Mouse (Mus musculus): Measurements from ENCODE around the gene Colgalt2. TPM values are rescaled to one million over a fixed set of nuclear protein-coding genes. Genes with fewer than 3 reads are reported as not detected.

The Colgalt2 gene
- total RNA-seq, 2 experiments from 2014 or later: 5.6 to 5.7 TPM

DNA sequence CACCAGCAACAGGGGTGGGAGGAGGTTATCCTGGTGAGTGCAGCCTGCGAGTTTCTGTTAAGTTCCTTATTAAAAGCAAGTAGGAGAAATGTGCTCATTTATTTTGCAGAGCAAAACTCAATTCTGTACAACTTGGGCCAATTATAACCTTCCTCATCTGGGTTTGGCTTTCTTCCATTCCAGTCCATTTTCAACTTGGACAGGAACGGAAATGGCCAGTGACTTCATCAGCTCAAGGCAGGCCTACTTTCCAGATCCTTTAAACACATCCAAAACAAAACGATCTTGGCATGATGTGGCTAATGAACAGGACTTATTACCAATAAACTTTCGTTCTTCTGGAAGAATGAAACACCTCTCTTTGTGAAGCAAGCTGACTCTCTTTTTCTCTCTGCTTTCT, 76.5 kb downstream of the Colgalt2 start:
- DNase-seq (ENCODE audit: low spot score in 2 of 2): no peak

DNA sequence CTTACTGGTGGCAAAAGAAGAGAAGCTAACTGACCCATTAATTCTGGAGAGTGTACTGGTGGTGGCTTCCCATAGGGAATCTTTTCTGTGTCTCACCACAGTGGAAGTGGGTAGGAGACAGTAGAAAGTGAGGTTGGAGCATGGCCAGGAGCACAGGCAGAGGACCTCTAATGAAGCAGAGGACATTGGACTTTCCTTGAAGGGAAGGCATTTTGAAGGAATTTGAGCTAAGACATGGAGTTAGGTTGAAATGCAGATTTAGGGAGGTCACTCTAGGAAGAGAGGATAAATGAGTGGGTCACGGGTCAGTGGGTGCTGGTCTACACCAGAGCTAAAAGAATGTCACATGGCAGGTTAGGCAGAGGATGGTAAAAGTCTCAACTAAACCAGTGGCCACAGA, 91.2 kb downstream of the Colgalt2 start:
- DNase-seq (ENCODE audit: low spot score in 2 of 2): no peak

DNA sequence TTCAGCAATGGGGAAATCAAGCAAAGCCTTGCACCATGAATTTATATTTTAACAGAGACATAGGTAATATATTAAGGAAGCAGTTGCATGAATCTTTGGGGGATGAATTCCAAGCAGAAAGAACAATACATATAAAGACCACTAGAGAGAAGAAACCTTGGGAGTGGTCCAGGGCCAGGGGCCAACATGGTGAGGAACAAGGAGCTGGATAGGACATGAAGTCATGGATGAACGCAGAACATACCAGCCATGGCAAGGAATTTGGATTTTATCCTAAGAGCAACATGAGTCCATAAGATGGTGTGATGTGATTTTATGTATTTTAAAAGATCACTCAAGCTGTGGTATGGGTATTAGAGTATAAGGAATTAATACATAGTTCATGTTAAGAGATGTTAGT, 92.6 kb downstream of the Colgalt2 start:
- DNase-seq (ENCODE audit: low spot score in 2 of 2): no peak

DNA sequence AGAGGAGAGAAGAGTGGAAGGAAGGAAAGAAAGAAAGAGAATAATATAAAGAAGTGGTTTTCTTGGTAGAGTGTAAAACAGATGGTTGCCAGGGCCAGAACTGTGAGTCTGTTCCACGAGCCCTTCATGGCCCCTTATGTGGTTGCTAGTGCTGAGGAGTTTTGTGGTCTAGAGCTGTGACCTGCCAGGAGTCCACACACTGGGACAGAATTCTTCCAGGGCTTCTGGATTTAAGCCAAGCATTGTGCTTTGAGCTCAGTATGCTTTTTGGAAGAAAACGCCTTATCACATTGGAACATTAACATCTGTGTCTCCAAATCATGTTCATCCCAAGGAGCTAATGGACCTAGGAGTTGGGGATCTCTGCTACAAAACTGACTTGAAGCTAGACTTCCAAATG, 97.2 kb downstream of the Colgalt2 start:
- DNase-seq (ENCODE audit: low spot score in 2 of 2): no peak

DNA sequence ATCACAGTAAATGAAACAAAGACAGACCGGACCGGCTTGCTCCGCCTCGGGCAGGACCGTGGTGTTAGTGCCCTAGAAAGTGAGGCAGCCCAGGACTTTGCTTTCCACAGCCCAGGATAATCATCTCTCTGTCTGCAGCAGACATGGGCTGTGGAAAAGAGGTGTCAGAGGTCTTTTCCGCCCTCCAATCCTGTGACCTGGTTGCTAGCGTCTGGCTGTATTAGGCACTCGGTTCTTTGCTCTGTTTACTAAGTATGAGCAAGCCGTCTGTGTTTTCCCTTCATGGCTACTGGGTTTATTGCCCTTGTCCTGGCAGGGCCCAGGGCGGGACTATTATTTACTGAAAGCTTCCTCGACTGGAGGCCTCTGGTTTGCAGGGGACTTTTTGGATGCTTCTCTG, 98.0 kb downstream of the Colgalt2 start:
- DNase-seq (ENCODE audit: low spot score in 2 of 2): no peak

DNA sequence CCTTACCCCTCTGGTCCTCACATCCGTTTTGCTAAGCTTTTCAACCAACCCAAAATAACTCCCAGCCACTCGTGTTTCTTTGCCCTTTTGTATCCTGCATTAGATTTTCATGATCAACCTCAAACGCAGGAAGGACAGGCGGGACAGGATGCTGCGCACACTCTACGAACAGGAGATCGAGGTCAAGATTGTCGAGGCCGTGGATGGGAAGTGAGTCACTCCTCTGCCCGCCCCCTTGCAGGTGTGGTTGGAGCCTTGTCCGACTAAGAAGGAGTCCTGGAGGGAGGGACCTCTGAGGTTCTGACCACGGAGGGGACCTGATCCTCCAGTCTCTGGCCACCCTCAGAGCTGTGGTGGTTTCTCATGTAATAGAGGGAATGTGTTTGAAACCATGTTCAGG, 100.2 kb downstream of the Colgalt2 start:
- DNase-seq (ENCODE audit: low spot score in 2 of 2): no peak

DNA sequence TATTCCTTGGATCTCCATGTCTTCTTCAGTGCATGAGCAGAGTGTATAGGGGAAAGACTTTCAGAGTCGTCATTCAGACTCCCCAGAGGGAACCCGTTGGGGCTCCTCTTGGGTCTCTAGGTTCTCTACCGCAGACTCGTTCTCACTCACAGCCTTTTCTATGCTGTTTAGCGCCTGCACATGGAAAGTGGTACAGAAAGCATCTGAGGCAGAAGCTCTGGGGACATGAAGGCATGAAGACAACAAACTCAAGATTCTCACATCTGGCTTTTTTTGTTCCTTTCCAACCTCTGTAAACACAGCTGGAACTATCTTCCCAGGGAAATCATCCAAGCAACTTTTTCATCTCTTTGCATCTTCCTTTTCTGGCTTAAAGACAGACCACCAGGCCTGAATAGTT, 106.5 kb downstream of the Colgalt2 start:
- DNase-seq (ENCODE audit: low spot score in 2 of 2): no peak

DNA sequence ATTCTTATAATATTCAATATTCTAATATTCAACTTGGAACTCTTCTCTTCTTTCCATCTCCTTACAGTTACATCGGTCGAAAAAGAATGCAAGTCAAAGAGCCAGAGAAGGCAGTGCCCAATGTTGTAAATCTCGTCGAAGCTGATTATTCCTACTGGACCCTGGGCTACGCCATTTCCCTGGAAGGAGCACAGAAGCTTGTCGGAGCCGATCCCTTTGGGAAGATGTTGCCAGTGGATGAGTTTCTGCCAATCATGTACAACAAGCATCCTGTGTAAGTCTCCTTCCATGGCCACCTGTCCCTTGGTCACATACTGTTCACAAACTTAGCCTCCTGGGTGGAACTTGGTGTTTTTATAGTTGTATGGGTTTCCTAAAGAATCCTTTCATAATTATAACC, 107.1 kb downstream of the Colgalt2 start:
- DNase-seq (ENCODE audit: low spot score in 2 of 2): no peak

DNA sequence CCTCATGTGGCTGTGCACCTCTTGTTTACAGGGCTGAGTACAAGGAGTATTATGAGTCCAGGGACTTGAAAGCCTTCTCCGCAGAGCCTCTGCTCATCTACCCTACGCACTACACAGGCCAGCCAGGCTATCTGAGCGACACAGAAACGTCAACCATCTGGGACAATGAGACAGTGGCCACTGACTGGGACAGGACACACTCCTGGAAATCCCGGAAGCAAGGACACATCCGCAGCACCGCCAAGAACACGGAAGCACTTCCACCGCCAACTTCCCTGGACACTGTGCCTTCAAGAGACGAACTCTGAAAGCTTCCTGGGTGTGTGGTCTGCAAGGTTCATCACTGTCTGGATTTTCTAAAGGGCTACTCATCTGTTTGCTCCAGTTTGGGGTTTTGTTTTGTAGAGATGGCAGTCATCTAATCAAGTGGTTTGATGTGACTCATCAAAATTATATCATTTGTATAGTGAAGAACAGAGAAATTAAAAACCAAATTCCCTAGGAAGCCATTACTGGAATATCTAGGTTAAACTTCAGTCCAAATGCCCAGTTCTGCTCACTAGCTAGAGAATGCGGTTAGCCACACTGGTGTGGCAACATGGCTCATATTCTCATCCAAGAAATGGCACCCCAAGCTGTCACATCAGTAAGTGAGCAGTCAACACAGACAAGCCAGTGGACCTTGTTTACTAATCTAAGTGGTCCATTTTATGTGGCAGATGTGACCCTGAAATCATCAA, 109.0 kb downstream of the Colgalt2 start:
- DNase-seq (ENCODE audit: low spot score in 2 of 2): no peak

DNA sequence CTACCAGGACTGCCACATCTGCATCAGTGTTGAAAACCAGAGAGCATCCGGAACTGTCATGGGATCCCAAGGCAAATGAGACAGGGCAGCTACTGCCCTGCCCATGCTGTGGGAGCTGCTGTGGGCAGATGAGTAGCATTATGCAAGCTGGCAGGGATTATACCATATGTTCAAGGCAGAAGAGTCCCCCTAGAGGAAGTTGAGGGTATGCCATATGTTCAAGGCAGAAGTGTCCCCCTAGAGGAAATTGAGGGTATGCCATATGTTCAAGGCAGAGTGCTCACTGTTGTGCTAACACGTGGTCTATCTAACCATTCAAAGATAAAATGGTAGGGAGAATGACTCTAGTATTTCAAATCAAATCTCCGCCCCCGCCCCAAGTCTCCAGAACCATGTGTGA, 111.6 kb downstream of the Colgalt2 start:
- peak in 1 of 2 experiments; percentile 52 for DNase-seq (ENCODE audit: low spot score in 2 of 2)

DNA sequence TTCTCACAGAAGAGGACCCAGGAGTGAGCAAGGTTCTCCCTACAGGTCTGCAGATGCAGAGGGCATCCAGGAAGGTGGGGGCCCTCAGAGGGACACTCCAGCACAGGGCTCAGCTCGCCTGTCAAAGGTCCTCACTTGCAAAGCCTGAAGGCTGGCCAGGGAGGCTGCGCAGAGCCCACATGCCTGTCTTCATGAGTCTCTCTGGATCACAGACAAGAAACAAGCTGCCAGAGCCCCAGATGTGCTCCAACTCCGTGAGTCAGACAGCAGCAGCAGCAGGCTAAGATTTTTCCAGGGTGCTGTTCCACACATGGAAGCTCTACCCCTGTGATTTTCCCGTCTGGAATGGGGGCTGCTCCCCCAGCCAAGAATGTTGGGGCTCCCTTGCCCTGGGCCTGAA, 114.6 kb downstream of the Colgalt2 start:
- no peak for DNase-seq (ENCODE audit: low spot score in 2 of 2)

DNA sequence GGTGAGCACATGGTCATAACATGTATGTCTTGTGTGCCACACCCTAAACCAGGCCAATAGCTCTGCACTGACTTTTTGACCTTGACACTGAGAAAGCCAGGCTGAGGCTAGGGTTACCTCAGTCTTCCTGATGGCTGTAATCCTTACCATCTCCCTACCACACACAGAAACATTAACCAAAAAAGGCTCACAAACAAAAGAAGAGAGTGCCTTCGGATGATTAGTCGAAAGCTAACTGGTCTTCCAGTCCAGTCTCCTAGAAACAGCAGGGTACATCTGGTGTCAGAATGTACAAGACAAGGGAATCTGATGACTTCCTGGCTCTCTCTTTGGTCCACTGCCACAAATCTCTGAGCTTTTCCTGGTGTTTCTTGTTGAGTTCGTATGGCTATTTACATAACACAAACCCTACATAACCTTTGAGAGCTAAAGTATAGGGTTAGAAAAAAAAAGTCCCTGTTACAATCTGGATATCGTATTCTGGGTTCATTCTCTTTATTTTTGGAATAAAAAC, 117.5 kb downstream of the Colgalt2 start:
- DNase-seq (ENCODE audit: low spot score in 2 of 2): no peak

DNA sequence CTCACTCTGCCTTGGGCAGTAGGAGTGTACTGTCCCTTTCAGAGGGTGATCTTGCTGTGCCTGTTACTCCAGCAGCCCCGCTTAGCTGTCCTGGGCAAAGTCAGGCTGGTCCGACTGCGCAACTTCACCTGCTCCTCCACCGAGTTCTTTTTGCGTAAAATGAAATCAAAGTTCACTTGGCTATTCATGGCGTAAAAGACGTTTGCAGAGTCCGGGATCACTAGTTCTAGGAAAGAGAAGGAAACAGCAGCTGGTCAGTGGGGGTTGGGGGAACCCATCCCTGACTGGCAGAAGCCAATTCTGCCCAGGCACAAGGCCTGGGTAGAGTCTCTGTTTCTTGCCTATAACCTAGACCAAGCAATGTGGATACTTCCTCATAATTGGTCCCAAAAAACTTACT, 119.3 kb downstream of the Colgalt2 start:
- DNase-seq (ENCODE audit: low spot score in 2 of 2): no peak

DNA sequence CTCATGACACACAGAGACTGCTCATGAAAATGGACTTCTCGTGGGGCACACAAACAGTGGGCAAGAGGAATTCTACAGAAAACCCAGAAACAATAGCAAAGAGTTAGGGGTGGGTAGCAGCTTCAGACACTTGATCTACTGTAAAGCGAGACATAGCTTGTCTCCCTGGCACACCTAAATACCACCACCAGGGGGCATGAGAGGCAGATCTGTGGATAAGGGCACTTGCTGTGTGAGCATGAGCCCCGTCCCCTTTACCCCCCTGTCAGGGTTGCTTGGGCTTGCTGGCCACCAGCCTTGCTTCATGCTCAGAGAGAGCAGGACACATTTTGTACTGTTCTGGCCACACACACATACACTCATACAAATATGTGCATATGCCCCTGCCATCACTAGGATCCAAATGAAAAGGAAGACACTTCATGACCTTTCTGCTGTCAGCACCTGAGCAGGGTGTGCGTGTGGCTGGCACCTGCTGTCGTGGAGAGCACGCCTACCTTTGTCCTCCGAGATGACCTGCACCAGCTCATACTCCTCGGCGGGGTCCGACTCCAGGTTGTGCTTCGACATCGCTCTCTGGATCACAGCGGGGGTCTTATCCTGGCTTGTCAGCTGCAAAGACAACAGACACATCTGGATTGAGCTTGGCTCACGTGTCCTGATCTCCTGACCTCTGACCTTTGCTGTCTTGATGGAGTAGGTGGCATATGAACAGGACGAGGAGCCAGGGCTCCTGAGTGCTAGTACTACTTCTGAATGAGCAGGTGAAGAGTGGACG, 121.4 kb downstream of the Colgalt2 start:
- DNase-seq (ENCODE audit: low spot score in 2 of 2): peak; percentile 58 to 78

DNA sequence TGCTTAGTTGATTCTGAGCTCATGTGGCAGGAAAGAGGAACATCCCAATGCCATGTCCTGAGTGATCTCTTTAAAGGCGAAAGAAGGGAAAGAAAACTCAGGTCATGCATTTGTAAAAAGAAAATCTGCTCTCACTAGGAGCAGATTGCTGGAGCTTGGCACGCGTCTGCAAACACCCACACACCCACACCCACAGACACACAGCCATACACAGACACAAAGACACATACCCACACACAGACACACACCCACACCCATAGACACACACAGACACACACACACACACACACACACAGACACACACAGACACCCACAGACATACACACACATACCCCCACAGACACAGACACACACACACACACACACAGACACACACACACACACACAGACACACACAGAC, 122.6 kb downstream of the Colgalt2 start:
- DNase-seq (ENCODE audit: low spot score in 2 of 2): peak; percentile 77 to 93

DNA sequence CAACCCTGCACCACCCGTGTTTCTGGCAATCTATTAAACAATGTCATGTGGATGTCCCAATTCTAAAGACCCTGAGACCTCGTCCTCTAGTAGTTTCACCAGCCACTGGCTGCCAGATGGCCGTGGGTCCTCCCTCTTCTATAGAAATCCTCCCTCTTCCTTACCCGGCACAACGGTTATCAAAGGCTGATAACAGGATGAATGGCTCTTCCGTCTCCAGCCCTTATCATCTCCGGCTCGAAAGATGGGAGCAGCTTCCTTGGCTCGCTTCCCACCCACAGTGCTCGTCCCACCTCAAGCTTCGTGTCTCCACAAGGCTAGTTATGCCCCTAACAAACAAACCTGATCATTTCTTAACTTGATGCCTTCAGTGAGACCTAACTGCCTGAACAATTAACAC, 123.7 kb downstream of the Colgalt2 start:
- no peak for DNase-seq (ENCODE audit: low spot score in 2 of 2)

DNA sequence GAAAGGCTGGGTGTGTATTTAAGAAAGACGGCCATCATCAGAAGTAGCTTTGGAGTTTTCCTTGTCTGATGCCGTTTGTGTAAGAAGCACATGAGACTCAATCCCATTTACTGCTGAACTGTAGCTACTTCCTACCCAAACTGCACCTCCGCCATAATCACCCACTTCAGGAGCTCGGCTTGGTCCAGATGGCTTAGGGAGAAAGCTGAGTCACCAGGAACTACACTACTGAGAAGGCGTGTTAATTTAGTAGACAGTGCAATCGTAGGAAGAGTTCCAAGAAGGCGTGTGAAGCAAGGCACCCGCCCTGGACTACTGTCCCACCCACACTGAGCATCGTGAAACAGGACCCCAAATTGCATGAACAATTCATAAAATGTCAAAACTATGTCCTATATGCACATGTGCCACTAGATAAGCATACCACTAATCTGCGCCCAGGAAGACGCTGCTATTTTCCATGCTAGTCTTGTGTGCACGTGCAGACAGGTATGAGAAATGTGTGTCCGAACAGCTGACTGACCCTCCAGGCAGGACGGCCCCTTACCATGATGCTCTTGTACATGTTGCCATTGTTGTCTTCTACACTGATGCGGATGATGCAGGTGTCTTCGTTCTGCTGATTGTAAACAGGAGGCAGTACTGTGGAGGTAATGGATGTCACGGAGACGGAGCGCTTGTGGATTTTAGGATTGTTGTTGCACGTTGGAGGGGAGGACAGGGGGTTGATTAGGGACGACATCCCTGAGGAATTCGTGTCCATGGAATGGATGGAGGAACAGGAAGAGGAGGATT, 124.7 kb downstream of the Colgalt2 start:
- peak; percentile 69 to 80 for DNase-seq (ENCODE audit: low spot score in 2 of 2)

DNA sequence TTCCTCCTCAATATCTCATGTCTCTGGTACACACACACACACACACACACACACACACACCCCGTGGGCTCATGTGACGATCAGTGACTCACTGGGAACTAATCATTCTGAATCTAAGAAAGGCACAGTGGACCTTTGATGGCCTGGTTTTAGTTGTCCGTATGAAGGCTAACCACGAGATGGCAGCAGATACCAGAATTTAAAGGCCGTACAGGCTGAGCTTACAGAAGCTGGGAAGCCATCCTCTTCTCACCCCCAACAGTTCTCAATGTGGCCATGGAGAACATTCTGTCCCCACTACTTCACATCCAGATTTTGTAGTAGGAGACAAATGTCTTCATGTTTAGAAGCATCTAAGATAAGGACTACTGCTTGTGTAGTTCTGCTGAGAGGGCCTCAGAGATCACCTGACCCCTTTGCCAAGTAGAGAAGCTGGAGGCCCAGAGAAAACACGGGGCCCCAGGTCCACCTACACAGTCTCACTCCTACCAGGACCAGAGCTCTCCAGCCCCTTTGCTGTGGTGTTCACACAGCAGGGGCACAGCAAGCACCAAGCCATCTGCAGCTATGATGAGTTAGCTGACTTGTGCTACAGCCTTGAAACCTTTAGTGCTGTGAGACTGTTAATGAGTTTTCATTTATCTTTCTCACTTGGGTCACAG, 125.5 kb downstream of the Colgalt2 start:
- peak; percentile 74 to 93 for DNase-seq (ENCODE audit: low spot score in 2 of 2)

DNA sequence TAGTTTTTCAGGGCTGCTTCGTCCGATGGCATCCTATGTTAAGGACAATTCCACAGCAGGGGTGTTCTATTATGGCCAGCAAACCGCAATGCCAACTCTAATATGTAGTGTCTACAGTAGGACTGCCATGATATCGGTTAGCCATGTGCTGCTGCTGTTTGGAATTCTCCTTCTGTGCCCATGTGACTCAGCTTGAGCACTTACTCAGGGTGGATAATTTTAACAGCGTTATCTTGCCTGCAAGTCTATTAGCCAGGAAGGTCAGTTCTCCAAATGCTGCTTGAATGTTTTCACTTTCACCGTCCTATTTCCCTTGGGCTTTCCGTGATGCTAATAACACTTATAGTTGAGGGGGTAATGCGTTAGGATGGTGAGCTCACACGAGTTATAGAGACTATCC, 126.5 kb downstream of the Colgalt2 start:
- no peak for DNase-seq (ENCODE audit: low spot score in 2 of 2)

DNA sequence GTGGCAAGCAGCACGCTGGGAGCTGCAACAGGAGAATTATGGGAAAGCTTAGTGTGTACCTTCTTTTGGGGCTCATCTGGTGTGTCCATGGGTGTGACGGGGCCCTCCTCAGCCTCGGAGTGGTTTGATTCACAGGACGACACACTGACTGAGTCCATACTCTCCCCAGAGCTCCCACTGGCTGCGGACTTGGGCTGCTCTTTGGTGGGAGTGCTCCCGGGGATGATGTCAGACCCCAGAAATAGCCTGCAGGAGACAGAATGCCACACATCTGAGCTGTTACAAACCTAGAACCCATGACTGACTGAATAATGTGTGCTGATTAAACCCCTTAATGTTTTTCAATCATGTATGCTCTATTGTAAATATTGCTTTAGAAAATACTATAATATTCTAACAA, 128.6 kb downstream of the Colgalt2 start:
- no peak for DNase-seq (ENCODE audit: low spot score in 2 of 2)

DNA sequence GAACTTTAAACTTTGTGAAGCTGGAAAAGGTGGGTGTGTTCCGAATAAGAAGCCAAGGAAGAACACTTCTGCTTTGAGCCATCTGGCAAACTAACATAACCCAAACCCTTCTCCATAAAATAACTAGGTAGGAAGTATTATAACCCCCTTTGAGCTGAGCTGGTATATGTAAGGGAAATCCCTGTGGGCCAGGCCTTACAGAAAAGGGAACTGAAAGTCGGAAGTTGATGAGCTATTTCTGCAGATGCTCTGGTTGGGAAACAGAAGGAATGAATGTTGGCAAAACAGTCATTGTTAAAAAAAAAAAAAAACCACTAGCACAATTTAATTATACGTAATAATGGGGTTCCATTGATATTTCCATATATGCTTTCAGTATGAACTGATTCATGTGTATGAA, 129.1 kb downstream of the Colgalt2 start:
- DNase-seq (ENCODE audit: low spot score in 2 of 2): no peak

All from layer of hippocampus, adult 18-20 months (tissue).